Mouse (Mus musculus): ENCODE results near the gene Arid1b. TPM values are rescaled to one million over a fixed set of nuclear protein-coding genes. Genes with fewer than 3 reads are reported as not detected.

Gene Arid1b
- polyA plus RNA-seq, 1 experiment from 2014 or later = 12.4 TPM

GRCm38 (mm10) chr17:5050970-5051530 lies 56.9 kb downstream of the Arid1b start:
- H3K4me2 ChIP-seq (ENCODE audit: low read depth, low read length) = no peak overlapping the region
- no peak overlapping the region for H3K4me3 ChIP-seq (ENCODE audit: low read depth, low read length)
- ATAC-seq (ENCODE audit: low read depth) = no peak
- H3K36me3 ChIP-seq (ENCODE audit: control insufficient read depth, insufficient read depth, low read length) = 0 out of 2 replicates have a peak, but pooled peaks cover 3% of the 10 kb centered on the region
- H3K9ac ChIP-seq (ENCODE audit: low read depth, low read length) = no peak overlapping the region
- 0 out of 2 replicates have a peak, but pooled peaks cover 6% of the 10 kb centered on the region for H3K4me1 ChIP-seq (ENCODE audit: control insufficient read depth, insufficient read depth, low read length)
- H3K27ac ChIP-seq (replicated peaks; ENCODE audit: low read depth, low read length) = no peak overlapping the region
- 84% methylated on average over 7 of the region's 7 CpGs for WGBS
- no peaks in the 10 kb centered on the region for H3K27me3 ChIP-seq (replicated peaks; ENCODE audit: control insufficient read depth, insufficient read depth, low read length)
- no peak for DNase-seq (ENCODE audit: low spot score)
- no peaks in the 10 kb centered on the region for H3K9me3 ChIP-seq (ENCODE audit: control insufficient read depth, low read length)

DNA sequence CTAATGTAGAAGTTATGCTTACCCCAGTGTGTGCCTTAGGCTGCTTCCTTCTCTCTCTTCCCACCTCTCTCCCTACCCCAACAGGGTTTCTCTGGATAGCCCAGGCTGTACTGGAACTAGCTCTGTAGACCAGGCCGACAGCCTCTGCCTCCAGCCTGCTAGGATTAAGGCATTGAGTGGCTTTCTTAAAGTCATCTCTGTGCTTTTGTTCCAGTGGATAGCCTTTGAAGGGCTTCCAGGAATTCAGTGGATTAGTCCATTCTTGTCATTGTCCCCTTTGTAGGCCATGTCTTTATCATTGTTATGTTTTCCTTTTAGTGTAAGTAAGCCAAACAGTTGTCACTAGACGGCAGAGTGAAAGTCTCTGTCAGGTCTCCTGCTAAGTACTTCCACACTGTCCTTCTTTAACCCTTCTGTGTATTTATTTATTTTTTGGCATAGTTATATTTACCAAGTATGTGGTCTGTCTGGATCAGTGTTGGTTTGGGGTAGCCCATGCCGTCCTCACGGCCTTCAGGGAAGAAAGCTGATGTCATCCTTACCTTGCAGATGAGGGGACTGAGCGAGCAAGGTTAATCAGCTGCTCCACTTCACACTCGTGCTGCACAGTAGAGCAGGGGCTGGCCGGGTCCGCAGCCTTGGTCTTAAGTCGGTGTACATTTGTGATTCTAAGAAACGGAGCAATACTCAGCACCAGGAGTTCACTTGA lies 58.1 kb downstream of the Arid1b start:
- Histone ChIP-seq H3K36me3 (ENCODE audit: control insufficient read depth, insufficient read depth, low read length) (0 out of 2 replicates have a peak, but pooled peaks cover 3% of the 10 kb centered on the region), H3K27me3 (replicated peaks; ENCODE audit: control insufficient read depth, insufficient read depth, low read length) (no peaks in the 10 kb centered on the region), H3K27ac (replicated peaks; ENCODE audit: low read depth, low read length) (no peak overlapping the region), H3K4me1 (ENCODE audit: control insufficient read depth, insufficient read depth, low read length) (peaks cover 15% of the 10 kb centered on the region), H3K9ac (ENCODE audit: low read depth, low read length) (no peak overlapping the region), H3K9me3 (ENCODE audit: control insufficient read depth, low read length) (no peaks in the 10 kb centered on the region), H3K4me3 (ENCODE audit: low read depth, low read length) (no peak overlapping the region), H3K4me2 (ENCODE audit: low read depth, low read length) (no peak overlapping the region)
- WGBS = 67% methylated on average over 10 of the region's 10 CpGs
- ATAC-seq (ENCODE audit: low read depth) (peak; percentile 20; the same call in 1 of the 2 replicates), DNase-seq (ENCODE audit: low spot score) (no peak)

DNA sequence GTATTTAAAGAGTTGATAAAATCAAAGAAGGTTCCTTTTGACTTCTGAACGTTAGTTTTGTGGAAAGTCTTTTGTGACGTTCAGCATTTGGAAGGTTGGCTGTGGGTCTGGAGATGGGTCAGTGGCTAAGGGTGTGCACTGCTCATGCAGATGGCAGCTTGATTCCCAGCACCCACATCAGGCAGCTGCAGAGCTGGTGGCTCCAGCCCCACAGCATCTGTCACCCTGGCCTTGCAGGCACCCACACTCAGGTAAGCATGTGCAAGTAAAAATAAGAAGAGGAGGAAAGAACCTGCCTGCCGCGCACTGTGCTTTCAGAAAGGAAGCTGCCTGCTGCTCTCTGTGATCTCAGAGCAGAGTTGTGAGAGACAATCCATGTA lies 58.7 kb downstream of the Arid1b start:
- Histone ChIP-seq H3K27me3 (replicated peaks; ENCODE audit: control insufficient read depth, insufficient read depth, low read length) (no peaks in the 10 kb centered on the region), H3K27ac (replicated peaks; ENCODE audit: low read depth, low read length) (no peak overlapping the region), H3K4me2 (ENCODE audit: low read depth, low read length) (no peak overlapping the region), H3K4me1 (ENCODE audit: control insufficient read depth, insufficient read depth, low read length) (peaks cover 20% of the 10 kb centered on the region), H3K9me3 (ENCODE audit: control insufficient read depth, low read length) (no peaks in the 10 kb centered on the region), H3K4me3 (ENCODE audit: low read depth, low read length) (no peak overlapping the region), H3K9ac (ENCODE audit: low read depth, low read length) (no peak overlapping the region), H3K36me3 (ENCODE audit: control insufficient read depth, insufficient read depth, low read length) (0 out of 2 replicates have a peak, but pooled peaks cover 3% of the 10 kb centered on the region)
- WGBS = 86% methylated on average over 4 of the region's 4 CpGs
- DNase-seq (ENCODE audit: low spot score) = no peak
- no peak for ATAC-seq (ENCODE audit: low read depth)

GRCm38 (mm10) chr17:5053201-5053600 lies 59.1 kb downstream of the Arid1b start:
- Histone ChIP-seq H3K27ac (replicated peaks; ENCODE audit: low read depth, low read length) (no peak overlapping the region), H3K9me3 (ENCODE audit: control insufficient read depth, low read length) (no peaks in the 10 kb centered on the region), H3K9ac (ENCODE audit: low read depth, low read length) (no peak overlapping the region), H3K36me3 (ENCODE audit: control insufficient read depth, insufficient read depth, low read length) (0 out of 2 replicates have a peak, but pooled peaks cover 3% of the 10 kb centered on the region), H3K4me1 (ENCODE audit: control insufficient read depth, insufficient read depth, low read length) (peaks cover 24% of the 10 kb centered on the region), H3K4me3 (ENCODE audit: low read depth, low read length) (no peak overlapping the region), H3K4me2 (ENCODE audit: low read depth, low read length) (no peak overlapping the region), H3K27me3 (replicated peaks; ENCODE audit: control insufficient read depth, insufficient read depth, low read length) (no peaks in the 10 kb centered on the region)
- DNase-seq (ENCODE audit: low spot score) = no peak
- no peak for ATAC-seq (ENCODE audit: low read depth)
- 71% methylated on average over 14 of the region's 16 CpGs for WGBS

DNA sequence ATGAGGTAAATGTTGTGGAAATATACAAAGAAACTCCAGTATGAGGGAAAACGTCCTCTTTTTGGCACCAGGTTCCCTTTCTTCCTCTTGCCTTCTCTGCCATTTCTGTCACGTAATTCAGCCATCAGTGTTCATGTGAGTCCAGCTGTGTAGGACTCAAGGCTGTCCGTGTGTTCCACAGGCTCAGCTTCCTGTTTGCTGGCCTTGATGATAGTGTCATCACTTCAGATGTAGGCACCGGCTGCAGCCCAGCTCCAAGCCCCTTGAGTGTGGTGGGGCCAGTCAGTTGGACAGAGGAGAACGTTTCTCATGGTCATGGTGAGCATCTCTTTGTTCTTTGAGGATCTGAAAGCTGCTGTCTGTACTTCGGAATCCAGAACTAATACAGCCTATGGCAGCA lies 61.3 kb downstream of the Arid1b start:
- DNase-seq (ENCODE audit: low spot score) (no peak), ATAC-seq (ENCODE audit: low read depth) (no peak)
- no peak overlapping the region for H3K4me2 ChIP-seq (ENCODE audit: low read depth, low read length)
- H3K4me1 ChIP-seq (ENCODE audit: control insufficient read depth, insufficient read depth, low read length) = peaks cover 42% of the 10 kb centered on the region
- no peak overlapping the region for H3K27ac ChIP-seq (replicated peaks; ENCODE audit: low read depth, low read length)
- no peaks in the 10 kb centered on the region for H3K27me3 ChIP-seq (replicated peaks; ENCODE audit: control insufficient read depth, insufficient read depth, low read length)
- WGBS = 73% methylated on average over 6 of the region's 6 CpGs
- no peaks in the 10 kb centered on the region for H3K36me3 ChIP-seq (ENCODE audit: control insufficient read depth, insufficient read depth, low read length)
- no peaks in the 10 kb centered on the region for H3K9me3 ChIP-seq (ENCODE audit: control insufficient read depth, low read length)
- no peak overlapping the region for H3K4me3 ChIP-seq (ENCODE audit: low read depth, low read length)
- H3K9ac ChIP-seq (ENCODE audit: low read depth, low read length) = no peak overlapping the region

- WGBS = 69% methylated on average over 4 of the region's 4 CpGs
- DNase-seq (ENCODE audit: low spot score) = no peak
- Histone ChIP-seq H3K27ac (replicated peaks; ENCODE audit: low read depth, low read length) (no peak overlapping the region), H3K9me3 (ENCODE audit: control insufficient read depth, low read length) (no peaks in the 10 kb centered on the region), H3K4me1 (ENCODE audit: control insufficient read depth, insufficient read depth, low read length) (peaks cover 40% of the 10 kb centered on the region), H3K27me3 (replicated peaks; ENCODE audit: control insufficient read depth, insufficient read depth, low read length) (no peaks in the 10 kb centered on the region), H3K4me3 (ENCODE audit: low read depth, low read length) (no peak overlapping the region), H3K9ac (ENCODE audit: low read depth, low read length) (peak overlapping the region; percentile 20; the same call in 1 of the 2 replicates), H3K4me2 (ENCODE audit: low read depth, low read length) (no peak overlapping the region), H3K36me3 (ENCODE audit: control insufficient read depth, insufficient read depth, low read length) (no peaks in the 10 kb centered on the region)
- no peak for ATAC-seq (ENCODE audit: low read depth)
Observed at GRCm38 (mm10) chr17:5056654-5057053, 62.5 kb downstream of the Arid1b start.

- no peaks in the 10 kb centered on the region for H3K9me3 ChIP-seq (ENCODE audit: control insufficient read depth, low read length)
- ATAC-seq (ENCODE audit: low read depth) (no peak; the same call in 1 of the 2 replicates), DNase-seq (ENCODE audit: low spot score) (no peak)
- H3K27me3 ChIP-seq (replicated peaks; ENCODE audit: control insufficient read depth, insufficient read depth, low read length) = no peaks in the 10 kb centered on the region
- peaks cover 44% of the 10 kb centered on the region for H3K4me1 ChIP-seq (ENCODE audit: control insufficient read depth, insufficient read depth, low read length)
- 9% methylated on average over 4 of the region's 4 CpGs for WGBS
- H3K4me2 ChIP-seq (ENCODE audit: low read depth, low read length) = no peak overlapping the region
- H3K9ac ChIP-seq (ENCODE audit: low read depth, low read length) = 0 out of 2 replicates have a peak overlapping the region, but pooled peaks have one; percentile 19
- H3K4me3 ChIP-seq (ENCODE audit: low read depth, low read length) = no peak overlapping the region
- H3K27ac ChIP-seq (replicated peaks; ENCODE audit: low read depth, low read length) = peak overlapping the region; percentile 56; the same call in 1 of the 2 replicates
- no peaks in the 10 kb centered on the region for H3K36me3 ChIP-seq (ENCODE audit: control insufficient read depth, insufficient read depth, low read length)
Observed at GRCm38 (mm10) chr17:5057286-5057685, 63.2 kb downstream of the Arid1b start.

DNA sequence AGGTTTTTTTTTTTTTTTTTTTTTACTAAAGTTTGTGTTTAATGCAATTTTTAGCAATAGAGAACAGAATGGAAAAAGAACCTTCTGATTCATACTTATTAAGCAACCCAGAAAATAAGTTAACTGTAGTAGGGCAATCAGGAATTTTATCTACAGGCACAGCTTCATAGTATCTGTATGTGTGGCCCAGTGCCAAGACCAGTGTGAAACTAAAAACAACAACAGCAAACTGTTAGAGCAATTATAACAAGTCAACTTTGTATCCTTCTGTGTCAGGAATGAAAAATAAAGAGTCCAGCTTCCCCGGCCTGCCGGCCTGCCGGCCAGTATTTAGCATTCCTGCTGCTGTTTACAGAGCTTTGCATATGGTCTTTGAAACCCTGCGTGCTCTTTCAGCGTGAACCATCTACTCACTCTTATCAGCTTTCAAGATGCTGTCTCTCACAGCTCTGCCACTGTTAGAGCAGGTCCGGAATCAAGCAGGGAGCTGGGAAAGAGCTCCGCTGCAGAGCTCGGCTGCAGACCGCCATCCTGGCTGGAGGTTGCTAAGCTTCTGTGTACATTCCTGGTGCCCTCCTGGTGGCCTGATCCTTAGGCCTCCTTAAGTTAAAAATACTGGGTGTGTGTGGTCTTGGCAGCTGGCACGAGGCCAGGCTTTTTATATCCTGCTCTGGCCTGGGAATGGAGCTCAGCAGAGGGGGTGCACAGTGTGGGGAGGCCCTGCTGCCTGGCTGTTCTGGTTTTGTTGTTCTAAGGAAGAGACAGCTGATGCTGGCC lies 64.0 kb downstream of the Arid1b start:
- peak; percentile 93 for DNase-seq (ENCODE audit: low spot score)
- Histone ChIP-seq H3K36me3 (ENCODE audit: control insufficient read depth, insufficient read depth, low read length) (no peaks in the 10 kb centered on the region), H3K4me3 (ENCODE audit: low read depth, low read length) (no peak overlapping the region), H3K4me1 (ENCODE audit: control insufficient read depth, insufficient read depth, low read length) (peaks cover 46% of the 10 kb centered on the region), H3K4me2 (ENCODE audit: low read depth, low read length) (peak overlapping the region; percentile 33), H3K27ac (replicated peaks; ENCODE audit: low read depth, low read length) (peak overlapping the region; percentile 56), H3K9me3 (ENCODE audit: control insufficient read depth, low read length) (no peaks in the 10 kb centered on the region), H3K9ac (ENCODE audit: low read depth, low read length) (no peak overlapping the region), H3K27me3 (replicated peaks; ENCODE audit: control insufficient read depth, insufficient read depth, low read length) (no peaks in the 10 kb centered on the region)
- 5% methylated on average over 10 of the region's 10 CpGs for WGBS
- ATAC-seq (ENCODE audit: low read depth) = peak; percentile 88
